Mouse (Mus musculus) hindbrain, postnatal 0 days (tissue): ENCODE measurements around the gene Lrmda. TPM values are rescaled to one million over a fixed set of nuclear protein-coding genes. Genes with fewer than 3 reads are reported as not detected.

Experiments used
- ATAC-seq: fragments of 200-750 bp; cut with Nextera tagmentation; 2 replicates; pipeline ENCODE4 v1.8.0; 2017; ENCODE audit warnings: mild to moderate bottlenecking, moderate TSS enrichment, moderate library complexity
- DNase-seq: peaks from one replicate; pipeline ENCODE4 v3.0.0-alpha.2; 2015; ENCODE audit warnings: low spot score
- H3K27ac ChIP-seq: fragments of 300-500 bp; sonication (generic); 2 replicates; pipeline ENCODE4 v1.5.1; 2014; ENCODE audit warnings: mild to moderate bottlenecking
- H3K27me3 ChIP-seq: fragments of 300-500 bp; sonication (generic); 2 replicates; pipeline ENCODE4 v1.6.1; 2014; ENCODE audit warnings: low read length, mixed read lengths; ENCODE audit not compliant: insufficient read depth
- H3K36me3 ChIP-seq: fragments of 300-500 bp; sonication (generic); 2 replicates; pipeline ENCODE4 v1.6.1; 2014; ENCODE audit warnings: low read length, mixed read lengths; ENCODE audit not compliant: insufficient read depth
- H3K4me1 ChIP-seq: fragments of 300-500 bp; sonication (generic); 2 replicates; pipeline ENCODE4 v1.6.1; 2014; ENCODE audit warnings: antibody characterized with exemption, low read length, mixed read lengths; ENCODE audit not compliant: insufficient read depth
- H3K4me2 ChIP-seq: fragments of 300-500 bp; sonication (generic); 2 replicates; pipeline ENCODE4 v1.6.1; 2014; ENCODE audit warnings: low read depth, mild to moderate bottlenecking, low read length, moderate library complexity, mixed read lengths
- H3K4me3 ChIP-seq: fragments of 300-500 bp; sonication (generic); 2 replicates; pipeline ENCODE4 v1.5.1; 2014; ENCODE audit warnings: low read length
- H3K9ac ChIP-seq: fragments of 300-500 bp; sonication (generic); replicated peaks from 2 replicates; pipeline ENCODE4 v1.6.1; 2014; ENCODE audit warnings: mild to moderate bottlenecking, low read length, moderate library complexity, mixed read lengths
- H3K9me3 ChIP-seq: fragments of 300-500 bp; sonication (generic); 2 replicates; pipeline ENCODE4 v1.6.1; 2016; ENCODE audit warnings: low read length, mixed read lengths
- CTCF ChIP-seq: IDR thresholded peaks from 2 replicates; pipeline ENCODE4 v1.5.1; 2016; ENCODE audit warnings: antibody characterized with exemption, control low read depth, low read depth
- WGBS: fragments of 180-500 bp; shearing (Covaris S2); extraction: QIAGEN DNeasy Blood & Tissue Kit; methylation state at CpG from one replicate; pipeline ENCODE4 v1.1.7; 2014; 5-methylcytosine and 5-hydroxymethylcytosine counted together
- polyA plus RNA-seq: library from polyadenylated mRNA; unstranded; fragments of >200 nt; fragmentation: Nextera tagmentation; extraction: Ambion mirVana; gene quantifications from 2 replicates; pipeline ENCODE4 v1.2.1, GENCODE M21; 2015
- total RNA-seq: library from RNA; depleted of rRNA; stranded (reverse); fragments of >200 nt; gene quantifications from 2 replicates; pipeline ENCODE4 v1.2.3, GENCODE M21; 2014

The Lrmda gene
- total and polyA plus RNA-seq, 2 experiments from 2014 or later = 0.21 to 0.53 TPM

- Histone ChIP-seq H3K27me3 (no peaks in the 10 kb centered on the region), H3K4me1 (no peaks in the 10 kb centered on the region), H3K4me2 (no peak overlapping the region), H3K9ac (no peak overlapping the region), H3K36me3 (no peaks in the 10 kb centered on the region), H3K27ac (no peak overlapping the region), H3K9me3 (no peaks in the 10 kb centered on the region), H3K4me3 (no peak overlapping the region)
- TF ChIP-seq CTCF = no peak
- WGBS = 28% methylated on average over 5 of the region's 5 CpGs
- ATAC-seq = no peak
- peak; percentile 58 for DNase-seq
Measured at GRCm38 (mm10) chr14:22744701-22745100, 725.2 kb downstream of the Lrmda start.

DNA sequence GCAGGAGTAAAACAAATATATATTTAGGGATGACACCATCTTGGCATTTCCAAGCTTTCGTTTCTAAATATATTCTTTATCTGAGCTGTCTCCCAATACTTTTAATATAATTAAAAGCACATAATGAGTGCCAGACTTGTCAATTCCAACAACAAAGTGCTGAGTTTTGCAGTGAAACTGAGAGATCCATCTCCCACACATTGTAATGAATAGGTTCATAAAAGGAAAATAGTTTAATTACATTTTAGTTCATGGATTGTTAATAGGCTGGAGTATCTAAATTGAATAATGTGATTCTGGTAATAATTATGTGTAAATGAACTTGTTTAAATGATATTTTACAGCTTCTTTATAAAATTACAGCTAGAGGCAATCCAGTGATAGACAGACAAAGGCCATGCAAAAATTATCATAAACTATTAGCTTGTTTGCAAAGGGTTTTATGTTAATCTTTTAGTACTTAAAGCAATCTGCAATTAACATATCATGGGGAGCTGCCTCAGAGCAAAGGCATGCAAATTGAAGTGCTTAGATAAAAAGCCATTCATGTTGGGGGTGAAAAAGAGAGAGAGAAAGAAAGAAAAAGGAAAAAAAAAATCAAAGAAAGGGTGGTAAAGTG, 725.9 kb downstream of the Lrmda start:
- H3K4me1 ChIP-seq = no peaks in the 10 kb centered on the region
- no peak overlapping the region for H3K4me2 ChIP-seq
- no peaks in the 10 kb centered on the region for H3K9me3 ChIP-seq
- WGBS = 37% methylated on average over 1 of the region's 1 CpGs
- no peak overlapping the region for H3K9ac ChIP-seq
- H3K4me3 ChIP-seq = no peak overlapping the region
- TF ChIP-seq CTCF = no peak
- DNase-seq = no peak
- H3K36me3 ChIP-seq = no peaks in the 10 kb centered on the region
- no peak overlapping the region for H3K27ac ChIP-seq
- ATAC-seq = no peak
- H3K27me3 ChIP-seq = no peaks in the 10 kb centered on the region

GRCm38 (mm10) chr14:22745882-22746480, 726.5 kb downstream of the Lrmda start:
- 13% methylated on average over 5 of the region's 5 CpGs for WGBS
- 0 out of 2 replicates have a peak, but pooled peaks have one; percentile 8 for TF ChIP-seq CTCF
- Histone ChIP-seq H3K9ac (no peak overlapping the region), H3K4me1 (no peaks in the 10 kb centered on the region), H3K27ac (no peak overlapping the region), H3K9me3 (no peaks in the 10 kb centered on the region), H3K36me3 (no peaks in the 10 kb centered on the region), H3K4me3 (no peak overlapping the region), H3K27me3 (no peaks in the 10 kb centered on the region), H3K4me2 (no peak overlapping the region)
- peak; percentile 31 for DNase-seq
- no peak for ATAC-seq

DNA sequence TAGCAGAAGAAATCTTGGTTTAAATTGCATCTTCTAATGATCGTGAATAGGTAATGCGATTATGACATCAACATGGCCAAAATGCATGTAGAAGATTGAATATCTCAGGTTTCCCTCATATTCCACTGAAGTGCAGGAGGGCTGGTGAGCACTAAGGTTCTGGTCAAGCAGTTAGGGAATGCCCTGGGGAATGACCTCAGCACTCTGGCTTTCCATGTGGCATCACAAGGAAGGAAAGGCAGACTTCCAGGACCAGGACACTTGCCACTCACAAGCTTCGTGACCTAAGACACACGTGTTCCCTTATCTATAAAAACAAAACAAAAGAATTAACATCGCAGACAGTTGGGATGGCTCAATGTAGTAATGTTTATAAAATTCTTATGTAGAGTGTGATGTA, 728.3 kb downstream of the Lrmda start:
- DNase-seq (no peak), ATAC-seq (no peak)
- WGBS = 92% methylated on average over 5 of the region's 5 CpGs
- no peak overlapping the region for H3K4me2 ChIP-seq
- no peak overlapping the region for H3K27ac ChIP-seq
- TF ChIP-seq CTCF = no peak
- H3K4me1 ChIP-seq = no peaks in the 10 kb centered on the region
- H3K9ac ChIP-seq = no peak overlapping the region
- H3K27me3 ChIP-seq = no peaks in the 10 kb centered on the region
- no peaks in the 10 kb centered on the region for H3K9me3 ChIP-seq
- no peak overlapping the region for H3K4me3 ChIP-seq
- H3K36me3 ChIP-seq = no peaks in the 10 kb centered on the region

DNA sequence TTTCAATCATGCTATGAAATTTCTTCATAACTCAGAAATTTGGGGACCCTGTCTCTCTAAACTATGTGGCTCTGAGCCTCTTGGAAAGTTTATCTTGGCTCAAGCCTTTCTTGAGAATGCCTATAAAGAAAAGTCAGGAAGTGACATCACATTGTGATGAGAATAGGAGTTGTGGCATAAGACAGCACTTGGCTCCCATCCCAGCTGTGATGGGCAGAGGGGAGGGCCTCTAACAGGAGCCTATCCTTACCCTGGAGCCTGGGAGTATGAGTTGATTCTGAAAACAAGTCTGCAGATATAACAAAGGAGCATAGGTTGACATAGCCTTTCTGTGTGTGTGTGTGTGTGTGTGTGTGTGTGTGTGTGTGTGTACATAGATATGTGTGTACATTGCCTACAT, 730.9 kb downstream of the Lrmda start:
- Histone ChIP-seq H3K36me3 (no peaks in the 10 kb centered on the region), H3K9me3 (no peaks in the 10 kb centered on the region), H3K4me1 (no peaks in the 10 kb centered on the region), H3K4me2 (no peak overlapping the region), H3K9ac (no peak overlapping the region), H3K27me3 (no peaks in the 10 kb centered on the region), H3K27ac (no peak overlapping the region), H3K4me3 (no peak overlapping the region)
- no peak for TF ChIP-seq CTCF
- no peak for DNase-seq
- ATAC-seq = no peak

DNA sequence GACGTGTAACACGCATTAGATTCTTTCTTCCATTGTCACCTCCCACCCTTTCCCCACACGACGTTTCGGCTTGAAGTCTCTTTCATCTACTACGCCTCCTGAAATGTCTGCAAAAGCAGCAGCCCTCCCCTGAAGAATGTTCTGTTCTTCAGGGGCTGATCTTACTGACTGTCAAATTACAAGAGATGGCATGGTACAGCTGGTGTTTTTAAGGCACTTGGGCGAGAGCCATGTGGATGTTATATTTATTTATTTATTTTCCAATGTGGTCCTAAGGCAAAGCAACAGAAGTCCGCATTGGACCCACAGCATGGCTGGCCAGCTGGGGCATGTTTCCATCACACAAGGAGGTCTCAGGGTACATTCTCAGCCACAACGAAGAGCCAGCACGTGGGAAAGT, 731.8 kb downstream of the Lrmda start:
- Histone ChIP-seq H3K36me3 (no peaks in the 10 kb centered on the region), H3K9ac (no peak overlapping the region), H3K4me2 (no peak overlapping the region), H3K4me1 (no peaks in the 10 kb centered on the region), H3K9me3 (no peaks in the 10 kb centered on the region), H3K27me3 (no peaks in the 10 kb centered on the region), H3K27ac (no peak overlapping the region), H3K4me3 (no peak overlapping the region)
- WGBS = 77% methylated on average over 10 of the region's 10 CpGs
- ATAC-seq = no peak
- no peak for DNase-seq
- no peak for TF ChIP-seq CTCF

DNA sequence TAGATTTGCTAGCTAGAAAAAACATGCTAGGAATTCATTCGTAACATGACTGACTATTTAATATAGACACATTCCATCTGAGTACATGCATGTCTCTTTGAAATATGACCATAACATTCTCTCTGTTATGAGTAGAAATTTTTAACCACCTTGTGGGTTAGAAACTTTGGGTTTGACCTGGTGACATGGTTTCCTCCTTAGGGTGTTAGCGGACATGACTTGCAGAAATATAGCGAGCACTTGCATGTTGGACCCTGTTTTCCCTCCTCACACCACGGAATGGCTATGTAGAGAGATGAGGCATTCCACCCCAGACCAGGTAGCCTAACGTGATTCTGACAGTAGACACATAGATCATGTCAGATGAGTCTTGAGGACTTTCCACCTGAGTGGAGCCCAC, 735.1 kb downstream of the Lrmda start:
- Histone ChIP-seq H3K9ac (no peak overlapping the region), H3K4me1 (no peaks in the 10 kb centered on the region), H3K4me2 (no peak overlapping the region), H3K4me3 (no peak overlapping the region), H3K27me3 (no peaks in the 10 kb centered on the region), H3K27ac (no peak overlapping the region), H3K9me3 (no peaks in the 10 kb centered on the region), H3K36me3 (no peaks in the 10 kb centered on the region)
- TF ChIP-seq CTCF = no peak
- whole genome bisulfite sequencing = 93% methylated on average over 5 of the region's 5 CpGs
- DNase-seq (no peak), ATAC-seq (no peak)
